Mouse (Mus musculus) urinary bladder, adult 2 months (tissue): ENCODE measurements around the gene Immp2l. TPM values are rescaled to one million over a fixed set of nuclear protein-coding genes. Genes with fewer than 3 reads are reported as not detected.

ENCODE experiments used
- DNase-seq: peaks from one replicate; pipeline ENCODE4 v3.0.0; 2022; ENCODE audit warnings: low spot score
- polyA plus RNA-seq: library from polyadenylated mRNA; depleted of rRNA; stranded (reverse); fragments of >200 nt; gene quantifications from 2 replicates; pipeline ENCODE4 v1.2.3, GENCODE M21; 2012

Gene Immp2l
- polyA plus RNA-seq, 1 experiment: 6.9 TPM

- no peak for DNase-seq
Measured at GRCm38 (mm10) chr12:41314811-41315461, 291.0 kb downstream of the Immp2l start.

GRCm38 (mm10) chr12:41315871-41316270 is 292.0 kb downstream of the Immp2l start:
- DNase-seq: no peak

DNA sequence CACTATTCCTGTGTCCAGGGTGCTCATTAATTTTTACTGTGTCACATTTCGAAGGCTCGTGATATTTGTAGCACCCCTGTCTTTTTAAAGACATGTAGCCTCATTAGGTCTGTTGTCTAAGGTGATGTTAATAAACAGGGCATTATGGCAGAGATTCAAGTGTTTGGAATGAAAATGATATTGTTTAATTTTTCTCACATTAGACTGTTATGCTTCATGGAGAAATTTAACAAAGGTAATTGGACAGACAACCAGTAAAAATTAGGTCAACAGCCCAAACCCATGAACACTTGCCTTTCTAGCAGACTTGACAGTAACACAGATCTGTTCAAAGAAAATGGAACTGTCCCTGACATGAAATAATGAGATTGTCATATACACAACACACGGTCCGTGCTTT is 292.5 kb downstream of the Immp2l start:
- DNase-seq: no peak

DNA sequence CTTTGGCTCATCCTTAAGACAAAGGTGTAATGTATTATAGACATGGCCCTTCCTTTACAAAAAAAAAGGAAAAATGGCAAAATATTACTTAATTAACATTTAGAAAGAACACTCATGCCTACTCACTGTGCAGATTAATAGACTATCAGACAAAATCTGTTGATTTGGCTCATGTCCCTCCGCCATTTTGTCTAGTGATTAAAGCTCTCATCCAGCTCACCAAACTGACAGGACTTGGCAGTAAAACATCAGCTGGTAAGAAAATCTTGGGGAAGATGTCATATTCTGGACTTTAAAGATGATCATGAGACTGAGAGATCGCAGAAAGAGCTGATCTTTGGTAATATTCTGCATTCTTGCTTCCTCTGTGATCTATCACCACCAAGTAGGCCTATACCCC is 293.5 kb downstream of the Immp2l start:
- no peak for DNase-seq

DNA sequence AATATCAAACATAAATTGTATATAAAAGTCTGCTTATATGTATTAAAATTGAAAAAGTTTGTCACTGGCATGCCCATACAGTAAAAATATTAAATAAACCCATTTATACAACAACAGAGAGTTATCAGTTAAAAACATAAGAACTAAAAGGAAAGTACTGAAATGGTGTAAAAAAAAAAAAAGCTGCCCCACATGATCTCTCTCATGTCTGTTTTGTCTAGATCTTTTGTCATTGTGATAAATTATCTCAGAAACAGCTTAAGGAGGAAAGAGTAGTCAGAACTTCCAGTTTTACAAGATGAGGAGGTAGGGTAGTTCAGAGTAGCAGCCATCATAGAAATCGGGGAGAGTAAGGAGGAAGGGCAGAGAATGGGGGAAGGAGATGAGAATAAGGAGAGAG is 298.1 kb downstream of the Immp2l start:
- DNase-seq: no peak

DNA sequence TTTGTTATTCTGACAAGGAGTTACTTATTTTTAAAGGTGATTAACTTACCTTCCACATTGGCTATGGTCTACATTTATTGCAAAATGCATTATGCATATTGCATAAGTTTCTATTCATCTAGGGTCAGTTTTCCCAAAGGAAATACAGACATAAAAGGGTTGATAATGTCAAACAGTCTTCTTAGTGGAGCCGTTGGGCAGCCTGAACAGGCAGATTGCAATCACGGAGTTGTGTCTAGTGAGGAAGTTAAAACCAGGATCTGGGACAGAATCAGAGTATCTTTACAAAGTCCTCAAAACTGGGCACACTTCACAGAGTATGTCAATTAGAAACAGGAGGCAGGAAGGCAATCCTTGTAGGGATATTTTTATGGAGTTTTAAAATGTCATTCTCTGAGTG is 300.5 kb downstream of the Immp2l start:
- DNase-seq: no peak

DNA sequence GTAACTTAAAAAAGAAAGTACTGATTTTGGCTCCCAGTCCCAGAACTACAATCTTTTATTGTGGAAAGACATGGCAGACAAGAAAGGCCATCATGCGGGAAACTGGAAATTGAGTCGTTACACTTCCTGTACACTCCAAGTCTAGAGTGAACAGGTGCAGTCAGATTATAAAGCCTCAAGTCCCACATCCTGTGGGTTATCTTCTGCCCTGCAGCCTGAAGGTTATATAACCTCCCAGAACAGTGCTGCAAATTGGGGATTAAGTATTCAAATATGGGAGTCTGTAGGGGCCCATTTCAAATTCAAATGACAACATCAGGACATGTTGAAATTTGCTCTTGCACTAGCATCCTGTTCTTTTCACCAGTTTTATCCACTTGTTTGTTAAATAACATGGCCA is 301.9 kb downstream of the Immp2l start:
- no peak for DNase-seq

GRCm38 (mm10) chr12:41330988-41331671 is 307.2 kb downstream of the Immp2l start:
- no peak for DNase-seq

- DNase-seq: no peak
Measured at GRCm38 (mm10) chr12:41345621-41346020, 321.7 kb downstream of the Immp2l start.

DNA sequence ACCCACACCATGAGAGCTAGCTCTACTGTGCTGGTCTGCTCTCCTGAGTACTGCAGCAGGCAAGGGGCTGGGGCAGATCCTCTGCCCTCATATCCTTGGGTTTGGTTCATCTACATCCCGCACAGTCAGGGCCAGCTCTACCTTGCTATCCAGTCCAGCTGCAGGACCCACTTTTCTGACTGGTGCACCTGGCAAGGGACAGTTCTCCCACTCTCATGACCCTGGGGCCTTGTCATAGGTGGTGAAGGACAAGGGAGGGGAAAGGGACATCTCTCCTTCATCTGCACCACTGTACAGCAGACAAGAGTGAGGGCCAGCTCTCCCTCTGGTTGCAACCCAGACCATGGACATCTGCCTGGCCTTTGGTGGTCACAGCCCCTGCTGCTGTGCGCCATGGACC is 323.6 kb downstream of the Immp2l start:
- no peak for DNase-seq

DNA sequence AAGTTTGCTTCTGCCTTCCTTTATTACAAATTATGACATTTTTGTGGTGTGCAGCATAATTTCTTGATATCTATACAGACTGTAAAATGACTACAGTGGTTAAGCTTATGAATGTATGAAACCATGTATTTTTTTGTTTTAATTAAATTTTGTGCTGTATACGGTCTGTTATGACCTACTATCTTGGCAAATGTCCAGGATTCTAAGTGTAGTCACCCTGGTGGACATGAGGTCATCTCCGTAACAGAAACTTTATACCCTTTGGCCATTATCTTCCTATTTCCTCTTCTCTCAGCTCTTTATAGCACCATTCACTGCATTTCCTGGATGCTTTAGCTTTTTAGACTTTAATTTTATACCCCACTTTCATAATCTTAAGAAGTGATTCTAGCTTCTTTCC is 325.5 kb downstream of the Immp2l start:
- no peak for DNase-seq

- no peak for DNase-seq
Measured at GRCm38 (mm10) chr12:41349814-41350213, 325.9 kb downstream of the Immp2l start.

- DNase-seq: no peak
Measured at GRCm38 (mm10) chr12:41351275-41351674, 327.4 kb downstream of the Immp2l start.

- DNase-seq: no peak
Measured at GRCm38 (mm10) chr12:41354857-41355256, 331.0 kb downstream of the Immp2l start.

GRCm38 (mm10) chr12:41356040-41356439 is 332.1 kb downstream of the Immp2l start:
- no peak for DNase-seq

DNA sequence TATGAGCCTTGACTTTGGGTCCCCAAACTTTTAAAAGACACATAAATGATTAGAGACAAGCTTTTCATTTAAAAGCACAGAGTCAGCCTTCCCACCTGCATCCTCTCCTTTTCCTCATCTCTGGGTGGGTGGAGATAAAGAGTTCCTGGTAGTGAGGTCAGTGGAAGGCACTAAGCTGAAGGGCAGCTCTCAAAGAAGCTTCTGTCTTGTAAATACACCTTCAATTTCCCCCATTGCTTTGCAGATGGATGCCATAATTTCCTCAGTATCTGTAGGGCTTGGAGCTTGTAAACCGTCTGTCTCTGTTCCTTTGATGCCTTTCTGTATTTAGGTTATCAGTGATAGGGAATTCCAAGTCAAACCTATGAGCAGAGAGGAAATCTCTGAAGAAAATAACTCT is 362.8 kb downstream of the Immp2l start:
- DNase-seq: no peak

GRCm38 (mm10) chr12:41394231-41394630 is 370.3 kb downstream of the Immp2l start:
- no peak for DNase-seq

GRCm38 (mm10) chr12:41401136-41401535 is 377.2 kb downstream of the Immp2l start:
- no peak for DNase-seq

DNA sequence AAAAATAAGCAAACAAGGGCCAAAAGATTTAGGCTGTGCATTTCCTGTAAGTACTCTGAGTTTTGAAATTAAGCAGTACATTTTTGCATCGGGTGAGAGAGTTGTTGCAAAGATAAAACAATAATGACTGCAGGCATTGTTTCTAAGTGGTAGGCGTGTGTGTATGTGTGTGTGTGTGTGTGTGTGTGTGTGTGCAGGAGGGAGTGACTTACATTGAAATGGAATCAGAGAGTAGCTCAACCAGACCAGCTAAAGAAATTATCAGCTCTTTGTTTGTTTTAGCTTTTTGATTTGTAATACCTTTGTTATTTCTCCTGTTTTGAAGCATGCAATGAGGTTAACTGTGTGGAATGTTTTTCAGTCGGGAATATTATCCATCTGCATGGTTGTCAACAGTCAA is 378.0 kb downstream of the Immp2l start:
- no peak for DNase-seq

- DNase-seq: no peak
Measured at GRCm38 (mm10) chr12:41409431-41409830, 385.5 kb downstream of the Immp2l start.

DNA sequence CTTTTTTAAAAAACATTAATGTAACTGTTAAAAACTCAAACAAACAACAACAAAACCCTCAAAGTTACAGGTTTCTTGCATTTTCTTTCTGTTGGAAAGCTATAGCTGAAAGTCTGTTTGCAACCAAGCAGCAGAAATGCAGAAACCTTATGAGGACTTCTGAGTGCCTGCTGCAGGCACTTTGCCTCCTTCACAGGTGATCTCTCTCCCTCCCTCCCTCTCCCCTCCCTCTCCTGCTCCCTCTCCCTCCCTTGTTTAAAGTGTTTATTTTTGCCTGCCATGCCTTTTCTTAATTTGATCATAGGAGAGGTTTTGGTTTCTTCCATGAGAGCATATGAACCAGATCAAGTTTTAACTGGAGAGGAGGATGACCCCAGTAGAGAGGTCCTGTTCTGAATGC is 392.7 kb downstream of the Immp2l start:
- no peak for DNase-seq

GRCm38 (mm10) chr12:41417099-41417498 is 393.2 kb downstream of the Immp2l start:
- DNase-seq: no peak

GRCm38 (mm10) chr12:41417961-41418360 is 394.1 kb downstream of the Immp2l start:
- DNase-seq: no peak
